Mouse (Mus musculus) kidney, adult 2 months (tissue): ENCODE measurements around the gene Pgam5.

Experiments used
- CTCF ChIP-seq: fragments of 200-500 bp; conservative IDR thresholded peaks from 2 replicates; pipeline ENCODE4 v1.5.1; 2011; ENCODE audit warnings: low read depth, mild to moderate bottlenecking, control low read depth, low read length, moderate library complexity, mixed read lengths; ENCODE audit not compliant: insufficient read depth, insufficient read length
- POLR2A ChIP-seq: fragments of 200-500 bp; IDR thresholded peaks from one replicate; pipeline ENCODE4 v1.6.1; 2011; ENCODE audit warnings: low read depth, low read length, control low read depth

DNA sequence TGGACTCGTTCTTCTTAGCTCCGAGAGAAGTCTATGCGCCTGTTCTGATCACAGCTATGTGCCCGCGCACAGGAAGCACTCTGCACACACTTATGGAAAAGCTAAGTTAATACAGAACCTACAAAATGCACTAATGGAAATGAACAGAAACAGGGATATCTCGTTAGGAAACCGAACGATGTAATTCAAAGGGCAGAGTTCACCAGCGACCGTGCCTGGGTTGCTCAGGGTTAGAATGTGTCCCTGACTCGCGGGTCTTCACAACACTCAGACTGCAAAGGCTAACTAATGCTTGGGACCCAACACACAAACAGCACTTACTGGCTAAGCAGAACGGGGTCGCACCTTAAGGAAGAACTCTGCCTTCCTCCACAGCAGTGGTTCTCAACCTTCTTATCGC lies 15.4 kb upstream of the Pgam5 start:
- TF ChIP-seq CTCF (no peak), POLR2A (no peak)
